Mouse (Mus musculus): ENCODE results near the gene Cav3. TPM values are rescaled to one million over a fixed set of nuclear protein-coding genes. Genes with fewer than 3 reads are reported as not detected.
A peak's percentile ranks its signal among the peaks of the same experiment; 100 is the strongest.

Cav3 gene
- polyA plus RNA-seq (2016; fragmentation: Nextera tagmentation; extraction: Ambion mirVana): 0.16 TPM in 1 of 2 replicates, not detected in the other

- WGBS: 76% methylated on average over 12 of the region's 12 CpGs
- no peaks in the 10 kb centered on the region for H3K36me3 ChIP-seq
- H3K4me3 ChIP-seq: no peak within 1 kb of the TSS
- H3K27me3 ChIP-seq (ENCODE audit: low read depth, poor library complexity, severe bottlenecking): no peaks in the 10 kb centered on the region
- DNase-seq (ENCODE audit: low spot score): no peak
- H3K9me3 ChIP-seq (replicated peaks): no peaks in the 10 kb centered on the region
- H3K27ac ChIP-seq: no peak within 1 kb of the TSS; the same call in 1 of the 2 replicates
- H3K4me1 ChIP-seq: peaks cover 3% of the 10 kb centered on the region
These were observed at the start of gene Cav3 for GRCm38 (mm10) chr6:112459341-112459749. TSS of gene Cav3 (plus strand) at chr6:112459505.

DNA sequence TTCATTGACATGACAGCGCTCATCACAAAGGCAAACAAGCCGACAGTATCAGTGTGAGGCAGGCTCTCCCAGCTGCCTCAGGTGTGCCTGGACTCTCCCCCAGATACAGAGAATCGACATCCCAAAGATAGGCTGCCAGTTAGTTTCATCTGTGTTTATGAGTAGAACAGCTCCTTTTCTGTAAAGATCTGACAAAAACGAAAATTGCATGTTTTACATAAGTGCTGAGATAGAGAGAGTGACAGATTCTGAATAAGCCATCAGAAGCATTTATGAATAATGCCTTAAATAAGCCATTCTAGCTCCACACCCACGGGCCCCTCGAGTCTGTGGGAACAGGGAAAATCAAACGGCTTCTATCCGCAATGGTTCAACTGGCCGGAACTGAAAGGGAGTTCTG lies 40.0 kb upstream of the Cav3 start:
- no peak overlapping the region for H3K27ac ChIP-seq
- 88% methylated on average over 9 of the region's 9 CpGs for WGBS
- DNase-seq (ENCODE audit: low spot score): no peak

GRCm38 (mm10) chr6:112420883-112421282 lies 38.4 kb upstream of the Cav3 start:
- Histone ChIP-seq H3K4me1 (no peaks in the 10 kb centered on the region), H3K4me3 (no peak overlapping the region), H3K9me3 (replicated peaks) (no peaks in the 10 kb centered on the region; the same call in 1 of the 2 replicates), H3K27me3 (ENCODE audit: low read depth, poor library complexity, severe bottlenecking) (no peaks in the 10 kb centered on the region), H3K27ac (no peak overlapping the region), H3K36me3 (no peaks in the 10 kb centered on the region)
- DNase-seq (ENCODE audit: low spot score): no peak
- 97% methylated on average over 1 of the region's 1 CpGs for WGBS

More for the DNA sequence above, 40.0 kb upstream of the Cav3 start:
- H3K27me3 ChIP-seq (ENCODE audit: low read depth, poor library complexity, severe bottlenecking): no peaks in the 10 kb centered on the region
- no peaks in the 10 kb centered on the region; the same call in 1 of the 2 replicates for H3K9me3 ChIP-seq (replicated peaks)
- H3K4me3 ChIP-seq: no peak overlapping the region
- H3K36me3 ChIP-seq: no peaks in the 10 kb centered on the region
- no peaks in the 10 kb centered on the region for H3K4me1 ChIP-seq

DNA sequence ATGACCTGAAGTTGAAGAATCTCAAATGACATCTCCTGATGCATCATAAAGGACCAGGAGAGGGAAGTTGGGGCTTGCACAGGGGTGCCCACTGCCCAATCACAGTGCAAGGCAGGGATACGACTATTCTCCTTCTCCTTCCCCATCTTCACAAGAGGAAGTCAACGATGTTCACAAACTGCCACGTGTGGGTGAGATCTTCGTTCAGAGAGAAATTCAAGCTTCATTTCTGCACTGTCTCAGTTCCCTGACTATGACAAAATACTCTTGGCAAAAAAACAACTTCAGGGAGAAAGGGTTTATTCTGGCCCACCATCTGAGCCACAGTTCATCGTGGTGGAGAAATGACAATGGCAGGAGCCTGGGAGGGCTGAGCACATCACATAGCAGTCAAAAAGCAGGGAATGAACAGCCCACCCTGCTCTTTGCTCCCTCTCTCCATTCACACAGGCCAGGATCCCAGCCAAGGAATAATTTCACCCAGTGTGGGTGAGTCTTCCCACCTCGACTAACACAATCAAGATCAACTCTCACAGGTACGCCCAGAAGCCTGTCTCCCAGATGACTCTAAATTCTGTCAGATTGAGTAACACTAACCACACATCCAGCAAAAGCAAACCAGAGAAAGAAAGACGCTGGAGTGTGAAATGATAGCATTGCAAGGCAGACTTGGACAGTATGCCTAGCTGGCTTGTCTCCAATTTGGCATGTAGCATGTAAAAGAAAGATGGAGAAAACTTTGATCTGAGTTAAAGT lies 35.4 kb upstream of the Cav3 start:
- no peak overlapping the region for H3K4me3 ChIP-seq
- no peaks in the 10 kb centered on the region; the same call in 1 of the 2 replicates for H3K9me3 ChIP-seq (replicated peaks)
- H3K36me3 ChIP-seq: no peaks in the 10 kb centered on the region
- no peaks in the 10 kb centered on the region for H3K27me3 ChIP-seq (ENCODE audit: low read depth, poor library complexity, severe bottlenecking)
- 87% methylated on average over 8 of the region's 8 CpGs for WGBS
- H3K27ac ChIP-seq: no peak overlapping the region
- H3K4me1 ChIP-seq: no peaks in the 10 kb centered on the region
- no peak for DNase-seq (ENCODE audit: low spot score)

DNA sequence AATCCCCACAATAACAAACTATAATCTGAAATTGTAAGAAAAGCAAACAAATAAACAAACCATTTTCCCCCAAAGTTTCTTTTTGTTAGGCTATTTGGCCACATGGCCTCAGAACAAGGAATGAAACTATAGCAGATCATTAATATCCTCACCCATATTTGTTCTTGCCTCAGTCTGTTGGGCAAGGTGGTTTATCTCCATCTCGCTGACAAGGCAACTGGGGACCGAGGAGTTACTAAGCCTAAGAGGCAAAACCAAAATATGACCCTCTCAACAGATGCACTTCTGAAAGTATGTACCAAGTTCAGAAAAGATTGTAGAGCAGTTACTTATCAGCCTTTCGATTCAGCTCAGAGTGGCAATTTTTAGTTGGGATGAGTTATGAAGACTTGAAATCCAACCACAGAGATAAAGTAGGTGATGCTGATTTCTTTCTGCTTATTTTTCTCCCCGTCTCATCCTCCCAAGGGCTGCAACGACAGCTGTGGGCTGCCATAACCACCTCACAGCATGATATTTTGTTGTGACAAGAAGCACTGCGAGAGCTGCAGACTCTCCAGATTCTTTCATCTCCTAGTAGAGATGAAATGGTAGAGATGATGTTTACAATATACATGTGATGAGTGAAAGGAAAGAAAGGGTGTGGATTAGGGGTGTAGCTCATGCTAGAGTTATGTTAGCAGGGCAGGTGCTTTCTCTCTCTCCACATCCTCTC lies 33.1 kb upstream of the Cav3 start:
- H3K27ac ChIP-seq: no peak overlapping the region
- H3K36me3 ChIP-seq: no peaks in the 10 kb centered on the region
- no peak for DNase-seq (ENCODE audit: low spot score)
- no peaks in the 10 kb centered on the region for H3K4me1 ChIP-seq
- H3K9me3 ChIP-seq (replicated peaks): no peaks in the 10 kb centered on the region; the same call in 1 of the 2 replicates
- no peak overlapping the region for H3K4me3 ChIP-seq
- H3K27me3 ChIP-seq (ENCODE audit: low read depth, poor library complexity, severe bottlenecking): no peaks in the 10 kb centered on the region
- 82% methylated on average over 6 of the region's 6 CpGs for WGBS

DNA sequence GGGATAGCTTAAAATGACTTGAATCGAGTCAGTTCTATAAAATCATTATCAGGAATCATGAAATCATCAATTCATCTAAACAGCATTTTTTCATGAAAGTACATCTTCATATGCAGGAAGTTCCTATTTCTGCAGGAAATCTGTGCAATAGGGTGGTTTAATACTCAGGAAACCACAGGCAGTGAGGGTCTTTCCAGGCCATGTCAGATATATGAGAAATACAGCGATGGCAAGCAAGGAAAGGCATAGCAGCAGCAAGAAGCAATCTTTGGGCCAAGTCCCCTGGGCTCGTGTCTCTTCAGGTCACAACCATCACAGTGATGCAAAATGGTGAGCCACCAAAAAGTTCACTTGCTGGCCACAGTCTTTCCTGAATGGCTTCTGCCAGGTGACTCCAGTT lies 13.6 kb upstream of the Cav3 start:
- no peaks in the 10 kb centered on the region for H3K9me3 ChIP-seq (replicated peaks)
- no peak overlapping the region for H3K27ac ChIP-seq
- no peak overlapping the region for H3K4me3 ChIP-seq
- no peaks in the 10 kb centered on the region for H3K27me3 ChIP-seq (ENCODE audit: low read depth, poor library complexity, severe bottlenecking)
- H3K4me1 ChIP-seq: no peaks in the 10 kb centered on the region
- WGBS: 90% methylated on average over 3 of the region's 3 CpGs
- no peak for DNase-seq (ENCODE audit: low spot score)
- no peaks in the 10 kb centered on the region for H3K36me3 ChIP-seq

DNA sequence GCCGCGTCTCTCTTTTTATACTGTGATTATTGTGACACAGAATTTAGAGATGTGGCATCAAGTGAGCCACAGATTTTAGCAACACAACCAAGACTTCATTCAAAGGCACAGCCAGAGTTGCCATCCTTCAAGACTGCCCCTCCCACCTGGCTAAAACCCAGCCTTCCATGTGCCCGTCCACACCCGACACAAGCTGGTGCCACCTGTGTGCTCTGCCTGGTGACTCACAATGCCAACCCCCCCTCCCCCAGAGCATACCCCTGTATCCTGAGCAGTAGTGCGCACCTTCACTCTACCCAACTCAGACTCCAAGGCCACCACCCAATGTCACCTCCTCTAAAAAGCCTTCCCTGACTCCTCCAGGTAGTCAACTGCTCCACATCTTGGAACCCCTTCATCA lies 2.2 kb downstream of the Cav3 start:
- DNase-seq (ENCODE audit: low spot score): no peak

DNA sequence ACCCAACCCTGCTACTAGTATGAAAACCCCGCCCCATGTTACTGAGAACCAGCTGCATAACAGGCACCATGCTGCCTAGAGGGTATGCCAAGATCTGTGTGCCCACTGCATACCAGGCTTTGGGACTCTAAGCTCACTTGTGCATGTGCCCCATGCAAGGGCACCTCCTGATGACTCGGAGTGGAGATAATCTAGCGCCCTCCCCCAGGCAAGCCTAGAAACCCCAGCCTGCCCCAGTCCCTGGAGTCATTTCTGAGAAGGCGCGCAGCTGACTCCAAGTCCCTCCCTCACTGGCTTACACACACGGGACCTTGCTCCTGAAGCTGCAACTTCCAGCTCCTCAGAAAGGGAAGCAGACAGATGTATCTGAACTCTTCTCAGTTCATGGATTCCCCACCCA lies 4.0 kb downstream of the Cav3 start:
- Histone ChIP-seq H3K4me1 (peaks cover 3% of the 10 kb centered on the region), H3K27ac (no peak overlapping the region), H3K27me3 (ENCODE audit: low read depth, poor library complexity, severe bottlenecking) (no peaks in the 10 kb centered on the region), H3K4me3 (no peak overlapping the region), H3K9me3 (replicated peaks) (no peaks in the 10 kb centered on the region), H3K36me3 (no peaks in the 10 kb centered on the region)
- WGBS: 86% methylated on average over 6 of the region's 6 CpGs
- DNase-seq (ENCODE audit: low spot score): no peak

More for the DNA sequence above, 2.2 kb downstream of the Cav3 start:
- Histone ChIP-seq H3K27ac (no peak overlapping the region), H3K4me1 (peaks cover 3% of the 10 kb centered on the region), H3K36me3 (no peaks in the 10 kb centered on the region), H3K27me3 (ENCODE audit: low read depth, poor library complexity, severe bottlenecking) (no peaks in the 10 kb centered on the region), H3K4me3 (no peak overlapping the region), H3K9me3 (replicated peaks) (no peaks in the 10 kb centered on the region)
- WGBS: 96% methylated on average over 5 of the region's 5 CpGs

DNA sequence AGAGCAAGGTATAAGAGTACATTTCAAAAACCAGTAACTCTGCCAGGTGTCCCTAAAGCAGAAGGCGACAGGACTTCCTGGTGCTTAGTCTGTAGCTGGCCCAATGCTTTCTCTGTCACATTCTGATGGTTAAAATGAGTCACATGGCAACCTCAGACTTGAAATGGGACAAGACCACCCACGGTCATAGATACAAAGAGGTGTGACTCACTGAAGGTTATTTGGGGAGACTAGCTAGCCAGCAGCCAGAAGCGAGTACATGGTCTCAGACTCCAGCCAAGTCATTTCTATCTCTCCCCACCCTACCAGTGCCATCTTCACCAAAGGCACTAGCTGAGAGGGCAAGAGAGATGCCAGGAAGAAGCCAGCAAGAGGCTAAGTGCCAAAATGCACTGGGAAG lies 6.1 kb downstream of the Cav3 start:
- Histone ChIP-seq H3K36me3 (no peaks in the 10 kb centered on the region), H3K27ac (no peak overlapping the region), H3K4me3 (no peak overlapping the region), H3K9me3 (replicated peaks) (no peaks in the 10 kb centered on the region), H3K4me1 (no peaks in the 10 kb centered on the region), H3K27me3 (ENCODE audit: low read depth, poor library complexity, severe bottlenecking) (no peaks in the 10 kb centered on the region)
- DNase-seq (ENCODE audit: low spot score): no peak
- 84% methylated on average over 3 of the region's 3 CpGs for WGBS

- no peaks in the 10 kb centered on the region for H3K36me3 ChIP-seq
- H3K27ac ChIP-seq: no peak overlapping the region
- H3K4me1 ChIP-seq: no peaks in the 10 kb centered on the region
- no peaks in the 10 kb centered on the region for H3K27me3 ChIP-seq (ENCODE audit: low read depth, poor library complexity, severe bottlenecking)
- no peak overlapping the region for H3K4me3 ChIP-seq
- no peak for DNase-seq (ENCODE audit: low spot score)
- no peaks in the 10 kb centered on the region for H3K9me3 ChIP-seq (replicated peaks)
These were observed 6.7 kb downstream of the Cav3 start for GRCm38 (mm10) chr6:112466001-112466400.

GRCm38 (mm10) chr6:112471644-112472043 lies 12.3 kb downstream of the Cav3 start:
- Histone ChIP-seq H3K36me3 (no peaks in the 10 kb centered on the region), H3K27ac (no peak overlapping the region), H3K4me3 (no peak overlapping the region), H3K4me1 (no peaks in the 10 kb centered on the region), H3K9me3 (replicated peaks) (no peaks in the 10 kb centered on the region), H3K27me3 (ENCODE audit: low read depth, poor library complexity, severe bottlenecking) (no peaks in the 10 kb centered on the region)
- WGBS: 89% methylated on average over 4 of the region's 4 CpGs
- DNase-seq (ENCODE audit: low spot score): no peak

DNA sequence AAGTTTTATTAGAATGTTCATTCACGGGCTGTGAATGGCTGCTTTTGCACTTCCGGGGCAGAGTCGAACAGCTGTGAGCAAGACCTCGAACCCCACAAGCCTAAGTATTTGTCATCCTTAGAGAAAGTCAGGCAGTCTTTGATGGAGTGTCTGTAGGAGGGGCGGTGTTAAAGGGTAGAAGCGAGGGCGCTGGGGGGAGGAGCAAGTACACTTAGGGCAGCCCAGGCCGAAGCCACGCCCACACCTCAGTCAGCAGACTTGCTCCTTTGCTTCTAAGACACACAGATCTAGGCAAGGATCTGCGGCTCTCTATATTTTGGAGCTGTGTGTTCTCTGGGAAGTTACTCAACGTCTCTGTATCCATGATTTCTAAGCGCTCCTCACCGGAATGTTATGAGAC lies 20.6 kb downstream of the Cav3 start:
- Histone ChIP-seq H3K36me3 (no peaks in the 10 kb centered on the region), H3K4me3 (peak overlapping the region; percentile 25; the same call in 1 of the 2 replicates), H3K4me1 (peaks cover 4% of the 10 kb centered on the region; the same call in 1 of the 2 replicates), H3K27me3 (ENCODE audit: low read depth, poor library complexity, severe bottlenecking) (peaks cover 17% of the 10 kb centered on the region), H3K27ac (no peak overlapping the region), H3K9me3 (replicated peaks) (no peaks in the 10 kb centered on the region)
- DNase-seq (ENCODE audit: low spot score): no peak
- 46% methylated on average over 13 of the region's 13 CpGs for WGBS

DNA sequence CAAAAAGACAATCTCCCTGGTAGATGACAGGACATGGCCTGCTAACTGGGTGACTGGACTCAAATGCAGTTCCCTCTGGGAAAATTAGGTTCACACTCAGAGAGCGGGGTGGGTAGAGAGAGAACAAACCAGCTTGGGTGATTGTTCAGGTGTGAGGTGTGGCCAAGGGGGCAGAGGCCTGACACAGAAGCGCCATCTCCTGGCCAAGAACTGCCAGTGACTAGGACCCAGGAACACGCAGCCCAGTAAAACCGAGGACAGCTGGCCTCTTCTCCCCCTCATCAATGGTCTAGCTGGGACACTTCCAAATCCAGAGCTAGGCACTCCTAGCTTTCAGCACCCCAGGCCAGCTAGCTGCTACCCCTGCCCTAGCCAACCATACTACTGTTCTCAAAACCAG lies 25.0 kb downstream of the Cav3 start:
- WGBS: 7% methylated on average over 4 of the region's 4 CpGs
- H3K4me3 ChIP-seq: no peak overlapping the region
- H3K27me3 ChIP-seq (ENCODE audit: low read depth, poor library complexity, severe bottlenecking): peaks cover 56% of the 10 kb centered on the region
- H3K4me1 ChIP-seq: peaks cover 9% of the 10 kb centered on the region
- H3K9me3 ChIP-seq (replicated peaks): no peaks in the 10 kb centered on the region
- no peak overlapping the region for H3K27ac ChIP-seq
- H3K36me3 ChIP-seq: no peaks in the 10 kb centered on the region
- peak; percentile 53 for DNase-seq (ENCODE audit: low spot score)

Measured in limb, embryonic 10.5 days (tissue).